Mouse (Mus musculus) c-Kit-positive CD71-positive TER-119-negative erythroid progenitor cells, embryonic 14.5 days (primary cell): Measurements from ENCODE around the gene Cbx2.
A peak's percentile ranks its signal among the peaks of the same experiment; 100 is the strongest.

ENCODE experiments used
- DNase-seq: peaks from one replicate; pipeline ENCODE4 v3.0.0-alpha.2; 2013; ENCODE audit warnings: low read depth

Cbx2 gene

GRCm38 (mm10) chr11:119017506-119017905, 5.3 kb upstream of the Cbx2 start:
- DNase-seq: no peak

GRCm38 (mm10) chr11:119021180-119021579, 1.6 kb upstream of the Cbx2 start:
- DNase-seq: no peak

GRCm38 (mm10) chr11:119022068-119022894, 481 bp upstream of the Cbx2 start:
- DNase-seq: no peak

- DNase-seq: no peak
These were observed 836 bp downstream of the Cbx2 start for GRCm38 (mm10) chr11:119023616-119023980.

- no peak for DNase-seq
These were observed 1.5 kb downstream of the Cbx2 start for GRCm38 (mm10) chr11:119024260-119024659.

GRCm38 (mm10) chr11:119026203-119026602, 3.4 kb downstream of the Cbx2 start:
- no peak for DNase-seq

GRCm38 (mm10) chr11:119033874-119034558, 11.3 kb downstream of the Cbx2 start:
- peak; percentile 39 for DNase-seq

- no peak for DNase-seq
These were observed 11.9 kb downstream of the Cbx2 start for GRCm38 (mm10) chr11:119034635-119035034.

GRCm38 (mm10) chr11:119035094-119035685, 12.4 kb downstream of the Cbx2 start:
- DNase-seq: no peak

GRCm38 (mm10) chr11:119035686-119036165, 13.0 kb downstream of the Cbx2 start:
- no peak for DNase-seq

GRCm38 (mm10) chr11:119036447-119036846, 13.7 kb downstream of the Cbx2 start:
- no peak for DNase-seq

- DNase-seq: no peak
These were observed 14.4 kb downstream of the Cbx2 start for GRCm38 (mm10) chr11:119036934-119037779.

- DNase-seq: no peak
These were observed 15.1 kb downstream of the Cbx2 start for GRCm38 (mm10) chr11:119037780-119038401.

GRCm38 (mm10) chr11:119038744-119039484, 16.2 kb downstream of the Cbx2 start:
- DNase-seq: no peak

- DNase-seq: no peak
These were observed 17.2 kb downstream of the Cbx2 start for GRCm38 (mm10) chr11:119039732-119040512.

- peak; percentile 96 for DNase-seq
These were observed 18.0 kb downstream of the Cbx2 start, which contains the start of gene Cbx8 for GRCm38 (mm10) chr11:119040600-119041324. Gene Cbx8 (minus strand): TSS chr11:119040969.

GRCm38 (mm10) chr11:119041325-119041716, 18.6 kb downstream of the Cbx2 start:
- no peak for DNase-seq

- DNase-seq: no peak
These were observed 19.1 kb downstream of the Cbx2 start for GRCm38 (mm10) chr11:119041750-119042465.
